Mouse (Mus musculus) ES-Bruce4 (cell line): ENCODE measurements at regions not wholly inside any gene's neighbourhood (a gene's known extent, or its start where the extent isn't known, plus 50 kb on each side); places are given as distances from the start of the nearest gene placed in this dataset.

Experiments
- H3K27ac ChIP-seq: 2 replicates; pipeline ENCODE4 v1.5.1; 2012; ENCODE audit warnings: low read length, inconsistent platforms; ENCODE audit not compliant: insufficient read depth
- H3K27me3 ChIP-seq: 2 replicates; pipeline ENCODE4 v1.6.1; 2012; ENCODE audit warnings: mild to moderate bottlenecking, low read length, inconsistent platforms; ENCODE audit not compliant: control insufficient read depth, poor library complexity, insufficient read depth, severe bottlenecking
- H3K36me3 ChIP-seq: 2 replicates; pipeline ENCODE4 v1.6.1; 2012; ENCODE audit warnings: inconsistent platforms, mild to moderate bottlenecking, low read length, moderate library complexity; ENCODE audit not compliant: control insufficient read depth, poor library complexity, insufficient read depth, severe bottlenecking
- H3K4me1 ChIP-seq: one replicate; pipeline ENCODE4 v1.8.1; 2011; ENCODE audit warnings: low read length; ENCODE audit not compliant: control insufficient read depth, insufficient read depth
- H3K4me3 ChIP-seq: 2 replicates; pipeline ENCODE4 v1.5.1; 2011; ENCODE audit warnings: low read depth, mild to moderate bottlenecking, low read length
- H3K9ac ChIP-seq: 2 replicates; pipeline ENCODE4 v1.6.1; 2012; ENCODE audit warnings: low read depth, mild to moderate bottlenecking, inconsistent platforms; ENCODE audit not compliant: poor library complexity, severe bottlenecking
- H3K9me3 ChIP-seq: replicated peaks from 2 replicates; pipeline ENCODE4 v1.6.1; 2012; ENCODE audit warnings: mild to moderate bottlenecking, low read length, inconsistent platforms; ENCODE audit not compliant: control insufficient read depth, poor library complexity, insufficient read depth, severe bottlenecking
- CTCF ChIP-seq: IDR thresholded peaks from one replicate; pipeline ENCODE4 v1.8.1; 2011; ENCODE audit warnings: low read depth, low read length
- EP300 ChIP-seq: IDR thresholded peaks from 2 replicates; pipeline ENCODE4 v1.6.1; 2011; ENCODE audit warnings: low read depth, low read length; ENCODE audit not compliant: insufficient read depth
- POLR2A ChIP-seq: IDR thresholded peaks from one replicate; pipeline ENCODE4 v1.8.1; 2011; ENCODE audit warnings: low read length; ENCODE audit not compliant: insufficient read depth

- no peak overlapping the region for H3K9ac ChIP-seq
- H3K9me3 ChIP-seq: no peaks in the 10 kb centered on the region
- TF ChIP-seq EP300 (no peak), CTCF (peak; percentile 43), POLR2A (no peak)
- H3K4me1 ChIP-seq: no peaks in the 10 kb centered on the region
- no peaks in the 10 kb centered on the region for H3K36me3 ChIP-seq
- no peak overlapping the region for H3K4me3 ChIP-seq
- H3K27me3 ChIP-seq: no peaks in the 10 kb centered on the region
- H3K27ac ChIP-seq: no peak overlapping the region
Measured at GRCm38 (mm10) chr4:62822568-62822967, 142.8 kb upstream of the Zfp618 start.

GRCm38 (mm10) chr4:62823082-62823481 lies 142.3 kb upstream of the Zfp618 start:
- Histone ChIP-seq H3K27ac (no peak overlapping the region), H3K27me3 (no peaks in the 10 kb centered on the region), H3K9ac (no peak overlapping the region), H3K4me3 (no peak overlapping the region), H3K9me3 (no peaks in the 10 kb centered on the region), H3K4me1 (no peaks in the 10 kb centered on the region), H3K36me3 (no peaks in the 10 kb centered on the region)
- no peak for TF ChIP-seq EP300
- no peak for TF ChIP-seq CTCF
- no peak for TF ChIP-seq POLR2A

- no peaks in the 10 kb centered on the region for H3K9me3 ChIP-seq
- no peaks in the 10 kb centered on the region for H3K4me1 ChIP-seq
- H3K36me3 ChIP-seq: no peaks in the 10 kb centered on the region
- H3K27me3 ChIP-seq: no peaks in the 10 kb centered on the region
- no peak overlapping the region for H3K27ac ChIP-seq
- no peak for TF ChIP-seq POLR2A
- no peak for TF ChIP-seq CTCF
- H3K9ac ChIP-seq: no peak overlapping the region
- H3K4me3 ChIP-seq: no peak overlapping the region
Measured at GRCm38 (mm10) chr4:62823555-62824250, 141.7 kb upstream of the Zfp618 start.

- H3K9me3 ChIP-seq: no peaks in the 10 kb centered on the region
- H3K36me3 ChIP-seq: no peaks in the 10 kb centered on the region
- H3K4me1 ChIP-seq: no peaks in the 10 kb centered on the region
- H3K9ac ChIP-seq: no peak overlapping the region
- TF ChIP-seq POLR2A: no peak
- no peaks in the 10 kb centered on the region for H3K27me3 ChIP-seq
- H3K27ac ChIP-seq: no peak overlapping the region
- H3K4me3 ChIP-seq: no peak overlapping the region
Measured at GRCm38 (mm10) chr4:62824581-62824980, 140.8 kb upstream of the Zfp618 start.

- H3K4me3 ChIP-seq: no peak overlapping the region
- no peaks in the 10 kb centered on the region for H3K4me1 ChIP-seq
- 0 out of 2 replicates have a peak, but pooled peaks cover under 1% of the 10 kb centered on the region for H3K27me3 ChIP-seq
- no peak overlapping the region for H3K9ac ChIP-seq
- H3K27ac ChIP-seq: no peak overlapping the region
- no peaks in the 10 kb centered on the region for H3K36me3 ChIP-seq
- no peak for TF ChIP-seq EP300
- no peak for TF ChIP-seq POLR2A
- TF ChIP-seq CTCF: no peak
- no peaks in the 10 kb centered on the region for H3K9me3 ChIP-seq
Measured at GRCm38 (mm10) chr4:62825256-62825655, 140.1 kb upstream of the Zfp618 start.

GRCm38 (mm10) chr4:62828963-62829362 lies 136.4 kb upstream of the Zfp618 start:
- Histone ChIP-seq H3K27ac (no peak overlapping the region), H3K27me3 (0 out of 2 replicates have a peak, but pooled peaks cover 1% of the 10 kb centered on the region), H3K4me3 (no peak overlapping the region), H3K36me3 (no peaks in the 10 kb centered on the region), H3K9ac (no peak overlapping the region), H3K9me3 (no peaks in the 10 kb centered on the region), H3K4me1 (no peaks in the 10 kb centered on the region)
- TF ChIP-seq CTCF: no peak
- no peak for TF ChIP-seq EP300
- TF ChIP-seq POLR2A: no peak
